Mouse (Mus musculus) brain, adult 2 months (tissue): ENCODE data around the gene Cdc37.

Experiments
- DNase-seq: peaks from one replicate; pipeline ENCODE4 v3.0.0; 2011; ENCODE audit warnings: low read depth, low spot score

Cdc37 gene

DNA sequence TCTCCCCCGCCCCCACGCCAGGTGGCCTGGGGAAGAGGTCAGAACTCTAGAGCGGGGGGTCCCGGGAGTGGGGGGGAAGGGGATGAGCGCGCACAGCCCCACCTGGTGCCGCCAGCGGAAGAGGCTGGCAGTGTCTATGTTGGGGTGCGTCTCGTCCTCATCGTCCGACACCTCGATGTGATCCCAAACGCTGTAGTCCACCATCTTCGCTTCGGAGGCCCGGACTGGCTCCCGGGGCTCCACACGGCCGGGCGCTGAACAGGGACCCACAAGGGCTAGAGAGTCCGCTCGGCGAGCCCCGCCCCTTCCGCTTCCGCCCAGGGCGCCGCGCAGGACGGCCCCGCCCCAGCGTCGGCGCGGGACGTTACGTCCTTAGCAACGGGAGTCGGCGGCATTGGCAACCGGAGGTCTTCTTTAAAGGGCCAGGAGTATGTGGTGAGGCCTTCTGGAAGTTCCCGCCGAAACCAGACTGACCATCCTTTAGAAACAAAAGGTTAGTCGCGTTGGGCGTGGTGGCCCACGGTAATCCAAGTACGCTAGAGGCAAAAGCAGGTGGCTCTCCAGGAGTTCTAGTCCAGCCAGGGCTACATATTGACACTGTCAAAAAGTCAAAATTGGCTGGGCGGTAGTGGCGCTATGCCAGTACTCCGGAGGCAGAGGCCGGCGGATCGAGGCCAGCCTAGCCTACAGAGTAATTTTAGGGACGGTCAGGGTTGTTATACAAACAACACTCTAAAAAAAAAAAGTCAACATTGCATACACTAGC is at the start of gene Cdc37:
TSS of gene Cdc37 (minus strand) at position 329 of the 766 bp plus-strand sequence.
- peak; percentile 96 for DNase-seq

DNA sequence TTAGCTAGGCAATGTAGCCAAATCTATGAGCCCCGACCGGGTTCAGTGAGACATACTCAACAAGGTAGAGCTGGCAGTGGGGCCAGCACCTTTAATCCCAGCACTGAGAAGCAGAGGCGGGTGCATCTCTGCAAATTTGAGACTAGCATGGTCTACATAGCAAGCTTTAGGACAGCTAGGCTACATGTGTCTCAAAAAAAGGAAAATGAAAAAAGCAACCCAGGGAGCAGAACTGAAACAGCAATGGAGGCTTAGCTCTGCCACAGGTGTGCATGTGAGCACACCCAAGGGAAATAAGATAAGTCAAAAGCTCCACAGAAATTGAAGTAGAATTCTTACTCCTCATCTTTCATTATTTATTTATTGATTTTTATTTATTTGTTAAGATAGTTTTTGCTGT is 49.2 kb upstream of the Cdc37 start:
- DNase-seq, result no peak

DNA sequence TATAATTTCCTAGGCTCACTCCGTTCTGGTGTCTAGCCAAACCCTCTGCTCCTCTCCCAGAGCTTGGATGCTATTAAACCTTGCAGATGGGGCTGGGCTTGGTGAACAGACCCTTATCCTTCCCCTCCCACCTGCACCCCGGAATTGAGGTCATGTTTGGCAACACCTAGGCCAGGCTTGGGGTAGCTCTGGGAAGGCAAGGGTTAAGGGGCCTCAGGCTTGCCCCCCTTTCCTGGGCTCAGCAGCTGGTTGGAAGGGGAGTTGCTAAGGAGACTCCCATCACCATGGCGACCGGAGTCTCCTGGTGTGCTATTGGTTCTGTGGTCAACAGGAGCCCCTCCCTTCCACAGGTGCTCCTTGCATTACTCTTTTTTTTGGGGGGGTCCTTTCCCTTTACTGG is 48.2 kb upstream of the Cdc37 start:
- peak; percentile 96 for DNase-seq

DNA sequence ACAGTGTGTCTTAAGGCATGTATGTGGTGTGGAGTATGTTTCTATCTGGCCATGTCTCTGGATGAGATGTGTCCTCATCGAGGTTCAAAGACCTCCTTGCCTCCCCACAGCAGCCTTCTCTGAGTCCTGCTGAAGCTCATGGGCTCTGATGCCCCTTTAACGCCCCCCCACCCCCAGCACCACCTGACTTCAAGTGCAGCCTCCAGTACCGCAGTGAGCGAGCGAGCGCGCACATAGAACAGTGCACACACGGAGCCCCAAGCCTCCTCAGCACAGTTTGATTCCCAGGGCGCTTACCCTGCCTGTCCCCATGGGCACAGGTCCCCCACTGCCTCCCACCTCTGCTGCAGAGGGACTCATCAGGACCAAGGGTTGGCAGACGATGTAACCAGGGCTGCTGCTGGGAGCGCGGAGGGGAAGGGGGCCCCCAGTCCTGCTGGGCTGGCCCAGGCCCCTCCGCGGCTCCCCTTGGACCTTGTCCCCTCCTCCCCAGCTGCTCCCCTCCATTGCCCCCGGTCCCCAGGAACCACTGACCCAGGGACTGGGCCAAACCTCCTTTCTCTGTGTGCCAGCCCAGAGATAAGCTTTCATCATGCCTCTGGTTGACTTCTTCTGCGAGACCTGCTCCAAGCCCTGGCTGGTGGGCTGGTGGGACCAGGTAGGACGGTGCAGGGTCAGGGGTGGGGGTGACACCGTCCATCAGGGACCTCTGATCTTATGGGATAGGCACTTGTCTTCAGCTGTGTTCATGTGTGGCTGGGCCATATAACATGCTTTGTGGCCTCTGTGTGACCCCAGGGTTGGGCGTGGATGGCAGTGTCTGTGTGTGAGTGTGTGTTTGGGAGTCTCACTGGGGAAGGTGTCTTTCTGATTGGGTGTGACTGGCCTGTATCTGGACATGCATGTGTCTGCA is 47.0 kb upstream of the Cdc37 start:
- peak; percentile 92 for DNase-seq

DNA sequence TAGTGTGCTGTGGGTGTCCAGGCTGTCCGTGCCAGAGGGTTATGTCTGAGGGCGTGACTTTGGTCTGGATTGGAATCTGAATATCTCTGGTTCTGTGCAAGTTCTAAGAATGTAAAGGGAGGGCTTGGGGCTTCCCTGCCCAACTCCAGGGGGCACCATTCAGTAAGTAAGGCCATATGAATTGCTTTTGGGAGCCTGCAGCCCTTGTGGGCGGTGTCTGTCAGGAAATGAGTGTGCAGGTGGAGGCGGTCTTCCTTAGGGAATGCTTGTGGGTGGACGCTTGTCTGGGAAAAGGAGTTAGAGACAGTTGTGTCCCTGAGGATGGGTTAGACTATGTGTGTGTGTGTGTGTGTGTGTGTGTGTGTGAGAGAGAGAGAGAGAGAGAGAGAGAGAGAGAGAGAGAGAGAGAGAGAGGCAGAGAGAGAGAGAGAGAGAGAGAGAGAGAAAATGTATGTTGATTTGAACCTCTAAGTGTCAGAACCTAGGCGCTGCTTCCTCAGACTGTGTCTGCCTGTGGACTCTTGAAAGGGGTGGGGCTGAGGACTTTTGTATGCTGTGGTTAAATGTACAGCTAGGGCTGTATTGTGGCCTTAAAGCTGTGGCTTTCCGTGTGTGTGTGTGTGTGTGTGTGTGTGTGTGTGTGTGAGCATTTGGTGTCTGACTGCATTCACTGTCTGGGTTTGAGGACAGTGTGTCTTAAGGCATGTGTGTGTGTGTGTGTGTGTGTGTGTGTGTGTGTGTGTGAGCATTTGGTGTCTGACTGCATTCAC is 46.1 kb upstream of the Cdc37 start:
- peak; percentile 83 for DNase-seq

DNA sequence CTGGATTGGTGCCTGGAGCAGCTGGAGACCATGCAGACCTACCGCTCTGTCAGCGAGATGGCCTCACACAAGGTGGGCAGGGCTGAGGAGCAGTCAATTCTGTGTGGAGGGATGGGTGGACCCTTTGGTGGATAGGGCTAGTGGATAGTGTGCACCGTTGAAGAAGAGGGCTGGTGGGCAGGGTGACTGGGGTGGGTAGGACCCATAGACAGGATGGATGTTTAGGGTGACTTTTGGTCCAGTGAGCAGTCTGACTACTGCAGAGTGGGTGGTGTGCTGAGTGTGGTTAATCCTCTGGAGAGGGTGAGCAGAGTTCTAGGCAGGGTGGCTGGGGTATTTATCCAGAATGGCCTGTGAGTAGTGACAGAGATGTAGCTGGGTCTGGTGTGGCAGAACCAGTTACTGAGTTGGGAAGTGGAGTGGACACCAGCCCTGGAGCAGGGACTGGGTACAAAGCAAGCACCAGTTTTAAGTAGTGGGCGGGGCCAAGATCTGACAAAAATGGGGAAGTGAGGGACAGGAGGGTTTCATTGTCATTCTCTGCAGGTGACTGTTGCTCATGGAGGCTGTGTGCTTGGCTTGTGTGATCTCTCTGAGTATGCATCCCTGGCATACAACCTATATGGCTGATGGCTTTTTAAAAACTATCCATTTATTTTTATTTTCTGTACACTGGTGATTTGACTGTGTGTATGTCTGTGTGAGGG is 45.2 kb upstream of the Cdc37 start:
- DNase-seq, result no peak

DNA sequence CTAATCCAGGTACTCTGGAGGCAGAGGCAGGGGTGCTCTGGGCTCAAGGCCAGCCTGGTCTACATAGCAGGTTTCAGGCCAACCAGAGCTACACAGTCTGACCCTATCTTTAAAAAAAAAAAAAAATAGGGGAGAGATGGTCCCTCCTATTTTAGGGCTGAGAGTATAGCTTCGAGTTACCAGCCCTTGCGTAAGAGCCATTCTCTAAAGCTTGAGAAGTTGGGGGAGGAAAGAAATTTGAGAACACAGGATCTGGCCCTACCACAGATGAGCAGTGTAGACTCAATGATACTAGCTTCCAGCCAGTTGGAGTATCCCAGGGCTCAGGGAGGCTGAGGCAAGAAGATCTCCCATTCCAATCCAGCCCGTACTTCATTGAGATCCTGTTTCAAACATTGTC is 44.0 kb upstream of the Cdc37 start:
- no peak for DNase-seq

DNA sequence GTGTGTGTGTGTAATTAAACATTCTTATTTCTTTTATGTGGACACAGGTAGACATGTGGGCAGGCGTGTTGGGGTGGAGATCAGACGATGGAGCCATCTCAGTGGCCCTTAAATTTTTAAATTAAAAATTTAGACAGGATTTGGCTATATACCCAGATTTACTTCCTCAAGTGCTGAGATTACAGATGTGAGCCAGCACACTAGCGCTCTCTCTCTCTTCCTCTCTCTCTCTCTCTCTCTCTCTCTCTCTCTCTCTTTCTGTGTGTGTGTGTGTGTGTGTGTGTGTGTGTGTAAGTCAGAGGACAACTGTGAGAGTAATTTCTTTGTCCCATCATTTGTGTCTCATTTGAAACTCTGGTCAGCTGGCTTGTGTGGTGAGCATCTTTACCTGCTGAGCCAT is 40.9 kb upstream of the Cdc37 start:
- no peak for DNase-seq

DNA sequence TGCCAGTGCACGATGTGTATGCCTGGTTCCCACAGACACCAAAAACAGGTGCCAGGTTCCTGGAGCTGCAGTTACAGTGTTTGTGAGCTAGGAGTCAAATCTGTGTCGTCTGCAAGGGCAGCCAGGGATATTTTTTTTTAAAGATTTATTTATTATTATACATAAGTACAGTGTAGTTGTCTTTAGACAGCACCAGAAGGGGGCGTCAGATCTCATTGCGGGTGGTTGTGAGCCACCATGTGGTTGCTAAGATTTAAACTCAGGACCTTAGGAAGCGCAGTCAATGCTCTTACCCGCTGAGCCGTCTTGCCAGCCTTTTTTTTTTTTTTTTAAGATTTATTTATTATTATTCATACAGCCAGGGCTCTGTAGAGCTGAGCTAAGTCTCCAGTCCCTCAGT is 40.1 kb upstream of the Cdc37 start:
- DNase-seq, result peak; percentile 59

DNA sequence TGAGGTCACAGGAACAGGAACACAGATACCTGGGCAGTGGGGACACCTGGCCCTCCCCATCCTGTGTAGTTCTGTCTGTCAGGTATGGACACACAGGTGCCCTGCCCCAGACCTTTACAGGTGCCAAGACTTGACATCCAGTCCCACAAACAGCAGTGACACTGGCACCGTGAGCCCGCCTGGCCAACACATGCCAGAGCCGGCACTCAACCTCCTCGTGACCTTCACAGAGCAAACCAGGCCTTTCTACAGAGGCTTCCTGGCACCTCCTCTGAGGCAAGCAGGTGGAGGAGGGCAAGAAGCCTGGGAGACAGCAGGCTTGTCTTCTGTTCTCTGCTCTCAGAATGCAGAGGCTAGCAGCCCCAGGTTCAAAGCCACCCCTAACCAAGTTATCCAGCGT is 35.7 kb upstream of the Cdc37 start:
- no peak for DNase-seq

DNA sequence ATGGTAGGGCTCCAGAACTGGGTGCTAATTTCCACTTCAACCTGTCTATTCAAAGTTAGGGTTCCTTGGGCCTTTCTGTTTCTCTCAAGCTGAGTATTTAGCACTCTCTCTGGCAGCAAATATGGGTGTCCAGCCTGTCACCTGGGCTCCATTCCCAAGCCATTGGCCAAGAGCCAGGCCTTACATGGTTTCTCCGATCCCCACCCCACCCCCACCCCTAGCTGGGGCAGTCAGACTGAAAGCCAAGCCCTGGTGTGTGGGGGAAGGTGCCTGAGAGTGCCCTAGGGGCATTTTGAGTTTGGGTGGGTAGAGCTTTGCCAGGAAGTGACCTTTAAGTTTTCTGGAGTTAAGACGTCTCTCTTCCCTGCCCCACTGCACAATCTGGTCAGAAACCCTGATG is 35.0 kb upstream of the Cdc37 start:
- peak; percentile 70 for DNase-seq

DNA sequence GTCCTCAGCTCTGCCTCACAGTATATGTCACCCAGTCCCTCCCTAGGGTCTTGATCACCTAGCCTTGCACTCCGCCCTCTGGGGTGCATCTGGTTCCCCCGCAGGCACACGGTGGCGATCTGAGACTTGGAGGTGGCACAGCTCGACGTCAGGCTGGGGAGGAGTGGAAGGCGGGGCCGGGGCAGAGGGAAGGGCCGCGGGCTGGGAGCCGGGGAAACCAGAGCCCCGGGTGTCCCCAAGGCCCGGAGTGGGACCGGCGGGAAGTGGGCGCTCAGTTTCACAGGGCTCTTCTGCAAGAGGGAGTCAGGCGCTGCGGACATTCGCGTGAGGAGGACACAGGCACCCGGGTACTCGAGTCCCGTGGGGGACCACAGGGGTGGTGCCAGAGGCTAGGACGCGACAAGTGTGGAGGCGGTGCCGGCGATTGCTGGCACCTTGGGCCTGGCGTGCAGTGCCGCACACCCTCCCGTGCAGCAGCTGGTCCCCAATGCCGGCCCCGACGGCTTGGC is 34.2 kb upstream of the Cdc37 start:
- DNase-seq, result peak; percentile 55

DNA sequence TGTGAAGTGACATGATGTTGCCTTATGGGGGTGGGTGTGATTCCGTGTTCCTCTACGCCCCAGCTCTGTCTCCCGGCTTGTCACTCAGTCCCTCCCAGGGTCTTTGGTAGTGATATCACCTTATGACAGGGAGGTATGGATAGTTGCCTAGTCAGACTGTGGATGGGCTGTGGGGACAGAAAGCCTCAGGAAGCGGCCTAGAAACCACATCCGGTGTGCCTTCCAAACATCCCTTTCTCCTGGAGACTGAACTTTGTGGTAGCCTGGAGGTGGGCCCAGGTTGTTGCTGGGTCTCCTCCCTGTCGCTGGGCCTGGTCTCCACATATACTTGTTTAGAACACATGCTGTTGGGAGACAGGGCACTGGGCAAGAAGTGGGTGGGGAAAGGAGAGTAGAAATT is 33.6 kb upstream of the Cdc37 start:
- DNase-seq, result no peak

DNA sequence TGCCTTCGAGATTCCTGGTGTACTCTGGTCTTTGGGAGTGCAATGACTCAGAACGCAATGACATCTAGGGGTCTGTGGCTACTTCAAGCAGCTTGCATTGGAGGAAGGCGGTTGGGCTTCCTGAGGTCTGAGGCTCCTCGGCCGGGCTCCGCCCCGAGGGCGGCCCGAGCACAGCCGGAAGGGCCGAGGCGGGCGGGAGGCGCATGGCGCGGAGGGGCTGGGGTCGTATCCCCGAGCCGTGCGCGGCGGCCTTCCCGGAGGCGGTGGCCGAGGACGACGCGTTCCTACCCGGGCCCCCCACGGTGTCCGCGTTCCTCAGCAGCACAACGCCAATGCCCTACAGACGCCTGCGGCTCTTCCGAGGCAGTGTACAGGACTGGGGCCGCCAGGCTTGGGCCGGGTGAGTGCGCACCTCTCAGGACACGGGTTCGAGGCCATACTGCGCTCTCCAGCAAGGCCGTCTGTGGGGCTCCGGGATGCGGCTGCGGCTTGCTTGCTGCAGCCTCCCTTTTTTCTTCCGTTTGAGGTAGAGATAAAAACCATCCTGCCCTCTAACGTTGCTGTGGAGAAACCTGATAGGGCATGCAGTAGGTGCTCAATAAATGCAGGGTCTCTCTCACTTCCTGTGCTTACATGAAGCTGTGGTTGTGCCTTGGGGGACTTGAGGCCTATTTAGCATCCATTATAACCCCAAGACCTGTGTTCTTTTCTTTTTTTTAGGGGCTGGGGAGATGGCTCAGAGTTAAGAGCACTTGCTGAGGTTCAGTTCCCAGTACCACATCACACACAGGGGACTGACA is 31.8 kb upstream of the Cdc37 start:
- DNase-seq, result no peak

DNA sequence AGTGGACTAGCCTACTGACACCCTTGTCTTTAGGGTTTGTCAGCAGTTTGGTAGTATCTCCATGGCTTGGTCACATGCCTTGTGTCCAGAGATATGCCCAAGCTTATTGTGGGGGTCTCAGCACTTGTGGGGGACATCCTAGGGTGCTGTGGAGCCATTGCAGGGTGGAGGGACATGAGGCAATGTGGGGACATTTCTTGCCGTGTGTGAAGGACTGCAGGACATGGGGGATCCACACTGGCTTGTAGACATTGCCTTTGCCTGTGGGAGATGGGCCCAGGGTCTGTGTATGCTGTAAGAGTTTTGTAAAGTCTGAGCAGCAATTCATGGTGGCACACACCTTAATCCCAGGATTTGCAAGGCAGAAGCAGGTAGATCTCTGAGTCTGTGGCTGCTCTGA is 31.1 kb upstream of the Cdc37 start:
- no peak for DNase-seq

DNA sequence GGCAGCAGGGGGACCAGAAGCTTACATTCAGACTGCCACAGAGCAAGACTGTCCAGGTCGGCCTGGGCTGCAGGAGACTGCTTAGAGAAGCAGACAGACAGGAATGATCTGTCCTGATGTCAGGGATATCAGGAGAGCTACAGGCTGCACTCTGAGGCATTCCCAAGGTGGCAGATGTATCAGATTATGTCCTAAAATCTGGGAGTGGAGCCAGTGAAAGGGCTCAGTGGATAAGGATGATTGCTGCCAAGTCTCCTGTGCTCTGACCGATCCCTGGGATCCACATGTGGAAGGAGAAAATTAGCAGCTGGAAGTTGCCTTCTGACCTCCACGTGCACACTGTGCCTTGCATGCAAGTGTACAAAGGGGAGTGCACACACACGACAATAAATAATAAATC is 30.6 kb upstream of the Cdc37 start:
- no peak for DNase-seq

DNA sequence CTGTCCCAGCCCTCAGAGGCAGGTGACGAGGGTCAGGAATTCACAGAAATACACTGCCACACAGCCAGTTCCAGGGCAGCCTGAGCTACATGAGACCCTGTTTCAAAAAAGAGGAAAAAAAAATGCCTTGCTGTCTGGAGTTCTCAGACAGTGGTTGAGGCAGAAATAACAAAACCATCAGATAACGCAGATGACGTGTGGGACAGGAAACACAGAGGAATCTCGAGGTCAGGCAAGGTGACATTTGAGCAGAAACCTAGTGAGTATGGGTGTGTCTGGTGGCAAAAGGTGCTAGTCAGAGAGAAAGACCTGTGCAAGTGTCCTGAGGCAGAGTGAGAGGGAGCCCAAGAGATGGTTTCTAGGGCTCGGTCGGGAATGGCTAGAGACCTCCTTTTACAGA is 22.6 kb upstream of the Cdc37 start:
- no peak for DNase-seq

DNA sequence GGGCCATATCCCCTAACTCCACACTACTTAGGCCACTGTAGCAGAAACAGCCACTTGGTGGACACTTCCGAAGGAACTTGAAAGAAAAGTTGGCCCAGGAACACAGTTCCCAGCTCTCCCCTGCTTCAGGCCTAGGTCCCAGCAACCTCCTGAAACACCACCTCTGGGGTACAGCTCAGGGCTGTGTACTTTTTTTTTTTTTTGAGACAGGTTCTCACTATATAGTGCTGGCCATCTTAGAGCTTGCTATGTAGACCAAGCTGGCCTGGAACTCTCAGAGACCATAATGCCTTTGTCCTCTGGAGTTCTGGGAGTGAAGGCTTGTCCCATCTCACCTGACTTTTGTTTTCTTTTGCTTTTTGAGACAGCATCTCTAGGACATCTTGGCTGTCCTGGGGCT is 19.4 kb upstream of the Cdc37 start:
- DNase-seq, result no peak

DNA sequence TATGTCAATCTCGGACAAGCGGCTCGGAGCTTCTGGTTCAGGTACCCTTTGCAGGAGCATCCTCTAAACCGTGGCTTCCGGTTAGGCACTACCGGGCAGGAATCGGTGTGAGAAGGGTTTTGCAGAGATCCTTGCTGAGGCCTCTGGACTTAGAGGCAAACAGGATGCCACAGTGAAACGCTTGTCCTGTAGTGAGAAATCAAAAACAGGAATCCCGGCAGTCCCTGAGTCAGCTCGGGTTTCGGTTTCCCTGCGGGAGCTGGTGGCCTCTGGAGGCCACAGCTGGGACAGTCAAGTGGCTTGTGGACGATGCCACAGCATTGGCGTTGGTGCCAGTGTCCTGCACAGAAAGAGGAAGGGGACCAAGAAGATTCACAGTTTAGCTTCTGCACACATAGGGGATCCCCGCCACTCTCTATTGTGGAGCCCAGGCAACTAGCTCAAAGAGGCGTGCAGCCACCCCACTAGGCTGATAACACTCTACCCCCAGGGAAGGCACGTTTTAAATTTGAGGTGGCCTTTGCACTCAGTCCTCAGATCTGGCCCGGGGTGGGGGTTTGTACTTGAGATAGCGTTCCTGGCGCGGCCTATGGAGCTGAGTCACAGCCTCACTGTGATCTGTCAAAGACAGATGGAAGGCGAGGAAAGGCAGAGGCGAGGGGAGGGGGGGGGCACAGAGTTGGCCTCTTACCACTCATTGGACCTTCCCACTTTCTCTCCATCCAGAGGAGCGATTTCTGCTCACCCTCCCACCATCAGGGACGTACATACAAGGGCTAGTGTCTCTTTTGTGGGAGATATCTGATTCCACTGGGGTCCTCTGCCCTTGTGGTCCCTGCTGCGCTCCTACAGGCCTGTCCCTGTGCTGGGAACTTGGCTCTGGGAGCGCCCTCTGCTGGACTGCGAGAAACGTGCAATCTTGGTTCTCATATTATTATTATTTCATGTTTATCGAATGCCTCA is 18.7 kb upstream of the Cdc37 start:
- DNase-seq, result peak; percentile 79
